In genomic region chr6:77724042-77724951, GRCm38 (mm10) we compare ENCODE assay signal across 13 mouse cellular contexts.
DNase-seq lines count a peak whose midpoint lies in the region; ATAC-seq and TF ChIP-seq lines count a peak whose summit lies in the region.
"Had no signal": no experiment of that assay in that cellular context is flagged by ENCODE, and none has a peak within 500 bp of the region (broad histone marks: within the 10 kb centered on the region; RNA-seq: fewer than 3 reads in every experiment).

No protein-coding gene starts in this region.

- no peaks in the 10 kb centered on the region for H3K27me3 ChIP-seq in forebrain, embryonic 13.5 days
- H3K27me3 ChIP-seq in forebrain, embryonic 12.5 days: no peaks in the 10 kb centered on the region
- no peaks in the 10 kb centered on the region for H3K27me3 ChIP-seq in intestine, embryonic 15.5 days (replicated peaks)
- H3K27me3 ChIP-seq: limb, embryonic 13.5 days had no signal

- peak overlapping the region; percentile 52 for H3K27ac ChIP-seq in forebrain, embryonic 13.5 days
- H3K27ac ChIP-seq in forebrain, embryonic 12.5 days: no peak overlapping the region
- no peak overlapping the region for H3K27ac ChIP-seq in gastrocnemius, adult 2 months
- H3K27ac ChIP-seq in intestine, embryonic 15.5 days: no peak overlapping the region
- H3K27ac ChIP-seq: limb, embryonic 13.5 days had no signal

- H3K9me3 ChIP-seq in forebrain, embryonic 13.5 days (replicated peaks): no peaks in the 10 kb centered on the region
- no peaks in the 10 kb centered on the region for H3K9me3 ChIP-seq in forebrain, embryonic 12.5 days
- no peaks in the 10 kb centered on the region for H3K9me3 ChIP-seq in intestine, embryonic 15.5 days
- H3K9me3 ChIP-seq: limb, embryonic 13.5 days had no signal

- no peak overlapping the region for H3K4me3 ChIP-seq in forebrain, embryonic 13.5 days
- H3K4me3 ChIP-seq in forebrain, embryonic 12.5 days (replicated peaks): no peak overlapping the region
- H3K4me3 ChIP-seq in gastrocnemius, adult 2 months: no peak overlapping the region
- H3K4me3 ChIP-seq in intestine, embryonic 15.5 days (replicated peaks): no peak overlapping the region
- H3K4me3 ChIP-seq: erythroblast, embryonic 14.5 days; limb, embryonic 13.5 days had no signal

- H3K36me3 ChIP-seq in forebrain, embryonic 13.5 days (ENCODE audit: poor library complexity, severe bottlenecking): no peaks in the 10 kb centered on the region
- no peaks in the 10 kb centered on the region for H3K36me3 ChIP-seq in forebrain, embryonic 12.5 days (replicated peaks)
- H3K36me3 ChIP-seq in intestine, embryonic 15.5 days: no peaks in the 10 kb centered on the region
- H3K36me3 ChIP-seq: limb, embryonic 13.5 days had no signal

- H3K4me1 ChIP-seq in forebrain, embryonic 13.5 days: peaks cover 14% of the 10 kb centered on the region; the same call in 1 of the 2 replicates
- H3K4me1 ChIP-seq in forebrain, embryonic 12.5 days: no peaks in the 10 kb centered on the region
- H3K4me1 ChIP-seq in intestine, embryonic 15.5 days (replicated peaks): no peaks in the 10 kb centered on the region
- H3K4me1 ChIP-seq: limb, embryonic 13.5 days had no signal

- intact Hi-C loops in left cerebral cortex, postnatal 4 days (cut with DNase I): loop anchor here (10.0 kb wide), 1 partner anchor 69 kb away; no protein-coding TSS in a partner anchor
- intact Hi-C loops in gastrocnemius, adult 2 months (cut with DNase I): no loop called here

- WGBS in forebrain, embryonic 13.5 days: 54% methylated on average over 5 of the region's 5 CpGs
- WGBS in forebrain, embryonic 12.5 days: 74% methylated on average over 5 of the region's 5 CpGs
- 57% methylated on average over 5 of the region's 5 CpGs for WGBS in intestine, embryonic 15.5 days

- DNase-seq in left cerebral cortex, postnatal 4 days: peak; percentile 66
- DNase-seq in left cerebral cortex, adult 9 months (ENCODE audit: low spot score in 2 of 2): no peak
- peak; percentile 76 for DNase-seq in brain, embryonic 18.5 days (ENCODE audit: low read depth, low spot score)
- peak; percentile 28 to 35 for DNase-seq in layer of hippocampus, adult 8-10 months (ENCODE audit: low spot score in 2 of 2)
- DNase-seq in gastrocnemius, adult 2 months: no peak
- DNase-seq: B cell, adult 2 months; kidney, adult 8-10 months; lung, postnatal 14 days had no signal

- H3K9ac ChIP-seq in forebrain, embryonic 13.5 days: no peak overlapping the region
- H3K9ac ChIP-seq in forebrain, embryonic 12.5 days: no peak overlapping the region
- no peak overlapping the region for H3K9ac ChIP-seq in intestine, embryonic 15.5 days
- H3K9ac ChIP-seq: limb, embryonic 13.5 days had no signal

- no peak overlapping the region for H3K4me2 ChIP-seq in forebrain, embryonic 13.5 days
- H3K4me2 ChIP-seq in forebrain, embryonic 12.5 days: no peak overlapping the region
- H3K4me2 ChIP-seq in intestine, embryonic 15.5 days (replicated peaks): no peak overlapping the region
- H3K4me2 ChIP-seq: limb, embryonic 13.5 days had no signal

- peak; percentile 87 for ATAC-seq in forebrain, embryonic 13.5 days
- ATAC-seq in forebrain, embryonic 12.5 days (ENCODE audit: low FRiP score): no peak
- no peak for ATAC-seq in intestine, embryonic 15.5 days

- TF ChIP-seq CTCF in gastrocnemius, adult 2 months (IDR thresholded peaks at IDR 0.05): no peak

Comparison
In these comparisons a context has a peak if more than half of its experiments do, and no peak if none do; other contexts are left out.
1. DNase-seq: peak in left cerebral cortex, postnatal 4 days (single experiment), brain, embryonic 18.5 days (single experiment) and layer of hippocampus, adult 8-10 months (2 of 2); none in left cerebral cortex, adult 9 months (0 of 2) and gastrocnemius, adult 2 months (single experiment).